Mouse (Mus musculus) spleen, postnatal 10 days (tissue): ENCODE data around the gene Olfr93.
"Not testable (repeated sequence)": the region's sequence is repeated elsewhere in the genome, so short reads cannot be mapped to it uniquely, and the experiment has no call there.

Source experiments
- DNase-seq, 2 experiments: peaks; one replicate each; pipeline ENCODE4 v3.0.0; 2021 to 2022; ENCODE audit warnings: low spot score in 2 of 2

Olfr93 gene

GRCm38 (mm10) chr17:37161394-37161793 lies at the start of gene Olfr93:
Olfr93 (minus strand) TSS chr17:37161494.
- DNase-seq: no peak

GRCm38 (mm10) chr17:37203917-37204236 lies 42.6 kb upstream of the Olfr93 start:
- DNase-seq: no peak

- DNase-seq: peak; percentile 27 to 70
Measured at GRCm38 (mm10) chr17:37203206-37203916, 42.1 kb upstream of the Olfr93 start.

- DNase-seq: no peak
Measured at GRCm38 (mm10) chr17:37200894-37201293, 39.6 kb upstream of the Olfr93 start, which contains the start of gene Olfr94. Olfr94 (minus strand) TSS chr17:37200994.

DNA sequence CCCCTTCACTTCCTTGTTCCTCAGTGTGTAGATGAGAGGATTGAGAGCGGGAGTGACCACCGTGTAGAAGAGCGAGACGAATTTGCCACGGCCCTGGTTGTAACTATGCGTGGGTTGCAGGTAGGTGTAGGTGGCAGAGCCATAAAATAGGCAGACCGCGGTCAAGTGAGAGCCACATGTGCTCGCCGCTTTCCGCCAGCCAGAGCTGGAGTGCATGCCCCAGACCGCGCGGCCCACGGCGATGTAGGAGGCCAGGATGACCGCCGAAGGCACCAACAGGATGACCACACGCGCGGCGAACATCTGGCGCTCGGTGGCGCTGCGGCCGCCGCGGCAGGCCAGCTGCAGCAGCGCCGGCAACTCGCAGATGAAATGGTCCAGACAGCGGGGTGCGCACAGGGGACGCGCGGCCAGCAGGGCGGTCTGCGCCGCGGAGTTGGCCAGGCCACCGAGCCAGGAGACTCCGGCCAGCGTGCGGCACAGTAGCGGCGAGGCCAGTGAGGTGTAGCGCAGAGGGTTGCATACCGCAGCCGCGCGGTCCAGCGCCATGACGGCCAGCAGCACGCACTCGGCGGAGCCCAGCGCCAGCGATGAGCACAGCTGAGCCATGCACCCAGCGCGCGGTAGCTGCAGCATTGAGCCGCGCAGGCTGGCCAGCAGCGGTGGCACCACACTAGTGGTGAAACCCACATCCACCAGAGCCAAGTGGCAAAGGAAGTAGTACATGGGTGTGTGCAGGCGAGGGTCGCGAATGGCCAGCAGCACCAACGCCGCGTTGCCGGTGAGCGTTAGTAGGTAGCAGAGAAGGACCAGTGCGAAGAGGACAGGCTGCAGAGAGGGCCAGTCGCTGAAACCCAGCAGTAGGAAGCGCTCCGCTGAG lies 35.8 kb upstream of the Olfr93 start:
- DNase-seq: no peak

DNA sequence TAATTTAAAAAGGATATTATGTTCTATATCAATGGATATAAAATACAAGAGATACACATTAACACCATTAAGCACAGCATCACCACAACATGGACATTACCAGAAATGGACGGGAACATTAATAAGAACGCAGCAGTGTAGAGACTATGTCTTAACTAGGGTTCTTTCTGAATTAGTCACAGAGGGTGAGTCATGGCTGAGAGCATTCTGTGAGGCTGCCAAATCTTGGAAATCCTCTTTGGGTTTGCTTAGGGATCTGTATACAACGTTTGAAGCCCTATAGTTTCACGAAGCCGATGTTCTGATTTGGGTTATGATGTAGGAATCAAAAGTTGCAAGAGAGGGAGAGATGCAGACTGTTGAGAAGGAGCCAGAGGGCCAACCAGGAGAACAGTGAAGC lies 33.5 kb upstream of the Olfr93 start:
- DNase-seq: no peak

DNA sequence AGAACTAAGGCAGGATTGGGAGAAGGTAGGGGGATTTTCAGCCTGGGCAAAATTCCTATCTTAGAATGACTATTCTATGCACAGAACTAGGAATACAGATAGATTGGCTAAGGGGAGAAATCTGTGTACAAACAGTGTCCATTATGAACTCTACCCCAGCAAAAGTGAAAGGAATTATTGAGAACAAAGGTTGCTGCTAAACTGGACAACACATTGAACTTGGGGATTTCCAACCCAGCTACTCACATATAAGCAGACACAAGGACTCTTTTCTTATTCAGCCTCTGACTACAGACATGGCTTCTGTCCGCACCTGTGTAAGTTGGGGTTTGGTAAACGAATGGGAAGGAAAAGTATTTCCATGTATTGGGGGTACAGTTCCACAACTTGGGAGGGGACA lies 32.4 kb upstream of the Olfr93 start, which contains the start of gene Ubd:
Gene Ubd (plus strand): TSS at position 237 of the 400 bp plus-strand sequence.
- no peak for DNase-seq

DNA sequence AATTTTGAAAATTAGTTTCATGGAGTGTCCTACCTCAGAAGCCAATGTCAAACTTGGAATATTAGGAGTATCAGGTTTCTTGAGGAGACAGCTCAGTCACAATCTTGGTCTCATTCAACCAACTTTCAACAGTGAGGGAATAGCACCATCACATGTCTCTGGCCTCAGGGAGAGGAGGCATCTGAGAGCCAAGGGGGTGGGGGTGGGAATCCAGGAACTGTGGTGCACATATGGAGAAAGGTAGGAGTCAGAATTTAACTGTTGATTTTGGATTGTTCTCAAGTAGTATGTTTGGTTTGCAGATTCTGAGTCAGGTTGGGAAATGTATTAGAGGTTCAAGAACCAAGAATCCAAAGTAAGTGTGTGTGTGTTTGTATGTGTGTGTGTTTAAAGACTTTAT lies 31.7 kb upstream of the Olfr93 start:
- no peak for DNase-seq

DNA sequence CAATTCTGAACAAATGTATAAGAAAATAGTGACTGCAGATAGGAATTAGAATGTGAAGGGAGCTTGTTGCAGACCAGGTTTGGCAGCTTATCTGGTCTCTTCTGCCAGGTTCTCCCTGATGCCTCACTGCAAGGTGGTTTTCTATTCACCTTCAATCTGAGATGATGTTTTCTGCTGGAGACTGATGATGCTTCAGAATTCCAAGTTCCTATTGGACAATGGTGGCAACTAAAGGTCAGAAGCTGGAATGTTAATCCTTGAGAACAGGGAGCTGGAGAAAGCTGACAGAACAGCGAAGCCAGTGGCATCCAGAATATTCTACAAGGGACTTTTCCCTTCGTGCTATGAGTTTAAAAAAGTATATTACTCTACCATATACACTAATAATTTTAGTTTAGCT lies 29.4 kb upstream of the Olfr93 start:
- DNase-seq: no peak

DNA sequence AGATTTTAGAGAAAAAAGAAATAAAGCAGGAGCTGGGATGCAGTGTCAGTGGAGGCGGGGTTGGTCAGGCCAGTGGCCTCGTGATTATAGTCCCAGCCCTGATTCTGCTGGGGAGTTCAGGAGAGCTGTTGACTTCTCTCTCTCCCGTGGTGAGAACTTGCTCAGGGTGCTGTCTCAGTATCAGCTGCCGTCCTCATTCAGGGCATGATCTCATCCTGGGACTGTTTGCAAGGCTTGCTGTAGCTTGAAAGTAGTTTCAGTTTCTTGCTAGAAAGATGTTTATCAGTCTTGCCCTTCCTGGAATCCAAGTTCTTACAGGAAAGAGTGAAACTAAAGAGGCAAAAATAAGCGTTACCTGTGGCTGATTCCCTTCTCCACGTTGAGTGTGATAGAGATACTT lies 24.2 kb upstream of the Olfr93 start:
- no peak for DNase-seq

GRCm38 (mm10) chr17:37131366-37131765 lies 29.9 kb downstream of the Olfr93 start:
- DNase-seq: not testable (repeated sequence)

- DNase-seq: no peak
Measured at GRCm38 (mm10) chr17:37119988-37120387, 41.3 kb downstream of the Olfr93 start, which contains the start of gene Olfr92. Olfr92 (minus strand) TSS chr17:37120088.

GRCm38 (mm10) chr17:37098178-37098577 lies 63.1 kb downstream of the Olfr93 start, which contains the start of gene Olfr91:
Olfr91 (minus strand) TSS chr17:37098278.
- DNase-seq: no peak

- no peak for DNase-seq
Measured at GRCm38 (mm10) chr17:37093289-37093688, 68.0 kb downstream of the Olfr93 start.

DNA sequence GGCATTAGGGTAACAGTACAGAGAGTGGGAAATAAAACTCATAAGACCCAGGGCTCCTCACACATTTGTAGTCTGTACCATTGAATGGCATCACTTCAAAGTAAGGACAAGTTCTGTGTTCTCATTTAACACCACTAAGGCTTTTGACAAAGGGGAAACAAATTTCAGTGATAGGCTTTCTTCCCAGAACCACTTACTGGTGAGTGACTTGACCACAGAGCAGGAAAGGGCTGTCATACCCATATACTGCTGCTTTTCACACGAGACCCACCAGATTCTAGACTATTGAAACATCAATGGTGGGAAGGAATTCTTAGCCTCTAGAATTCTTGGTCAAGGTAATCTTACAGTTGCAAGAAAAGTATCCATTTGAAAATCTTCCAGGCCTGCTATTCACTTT lies 69.1 kb downstream of the Olfr93 start:
- no peak for DNase-seq
